Mouse (Mus musculus): ENCODE results near the gene Ppp1r9a. TPM values are rescaled to one million over a fixed set of nuclear protein-coding genes. Genes with fewer than 3 reads are reported as not detected.

Ppp1r9a gene
- total RNA-seq, 2 experiments from 2014 or later: 171 TPM

GRCm38 (mm10) chr6:5048025-5048424 is 145.3 kb downstream of the Ppp1r9a start:
- no peak overlapping the region for H3K27ac ChIP-seq
- DNase-seq (ENCODE audit: low spot score in 2 of 2): no peak
- no peak overlapping the region for H3K4me3 ChIP-seq
- TF ChIP-seq CTCF (conservative IDR thresholded peaks at IDR 0.05): no peak

- no peak overlapping the region for H3K4me3 ChIP-seq
- peak in 1 of 2 experiments; percentile 22 for DNase-seq (ENCODE audit: low spot score in 2 of 2)
These were observed 149.6 kb downstream of the Ppp1r9a start for GRCm38 (mm10) chr6:5052309-5052708.

GRCm38 (mm10) chr6:5054446-5055095 is 151.9 kb downstream of the Ppp1r9a start:
- no peak for TF ChIP-seq CTCF (conservative IDR thresholded peaks at IDR 0.05)
- DNase-seq (ENCODE audit: low spot score in 2 of 2): no peak
- H3K27ac ChIP-seq: no peak overlapping the region
- no peak overlapping the region for H3K4me3 ChIP-seq

More at GRCm38 (mm10) chr6:5052309-5052708, 149.6 kb downstream of the Ppp1r9a start:
- TF ChIP-seq CTCF (conservative IDR thresholded peaks at IDR 0.05): no peak
- no peak overlapping the region for H3K27ac ChIP-seq

GRCm38 (mm10) chr6:5074736-5075135 is 172.0 kb downstream of the Ppp1r9a start:
- no peak for TF ChIP-seq CTCF (conservative IDR thresholded peaks at IDR 0.05)
- no peak for DNase-seq (ENCODE audit: low spot score in 2 of 2)
- Histone ChIP-seq H3K4me3 (no peak overlapping the region), H3K27ac (no peak overlapping the region)

- H3K4me3 ChIP-seq: no peak overlapping the region
- TF ChIP-seq CTCF (conservative IDR thresholded peaks at IDR 0.05): no peak
- DNase-seq (ENCODE audit: low spot score in 2 of 2): no peak
- H3K27ac ChIP-seq: no peak overlapping the region
These were observed 173.0 kb downstream of the Ppp1r9a start for GRCm38 (mm10) chr6:5075680-5076079.

- H3K27ac ChIP-seq: no peak overlapping the region
- TF ChIP-seq CTCF (conservative IDR thresholded peaks at IDR 0.05): no peak
- no peak for DNase-seq (ENCODE audit: low spot score in 2 of 2)
- H3K4me3 ChIP-seq: no peak overlapping the region
These were observed 175.3 kb downstream of the Ppp1r9a start for GRCm38 (mm10) chr6:5078009-5078408.

- Histone ChIP-seq H3K27ac (no peak overlapping the region), H3K4me3 (no peak overlapping the region)
- TF ChIP-seq CTCF (conservative IDR thresholded peaks at IDR 0.05): no peak
- DNase-seq (ENCODE audit: low spot score in 2 of 2): no peak
These were observed 176.4 kb downstream of the Ppp1r9a start for GRCm38 (mm10) chr6:5079108-5079507.

- no peak overlapping the region for H3K4me3 ChIP-seq
- H3K27ac ChIP-seq: no peak overlapping the region
- DNase-seq (ENCODE audit: low spot score in 2 of 2): no peak
- no peak for TF ChIP-seq CTCF (conservative IDR thresholded peaks at IDR 0.05)
These were observed 177.4 kb downstream of the Ppp1r9a start for GRCm38 (mm10) chr6:5080094-5080493.

- Histone ChIP-seq H3K4me3 (no peak overlapping the region), H3K27ac (no peak overlapping the region)
- TF ChIP-seq CTCF (conservative IDR thresholded peaks at IDR 0.05): no peak
- no peak for DNase-seq (ENCODE audit: low spot score in 2 of 2)
These were observed 177.8 kb downstream of the Ppp1r9a start for GRCm38 (mm10) chr6:5080496-5080895.

- TF ChIP-seq CTCF (conservative IDR thresholded peaks at IDR 0.05): no peak
- Histone ChIP-seq H3K27ac (no peak overlapping the region), H3K4me3 (no peak overlapping the region)
- no peak for DNase-seq (ENCODE audit: low spot score in 2 of 2)
These were observed 178.4 kb downstream of the Ppp1r9a start for GRCm38 (mm10) chr6:5081099-5081498.

- H3K4me3 ChIP-seq: no peak overlapping the region
- no peak overlapping the region for H3K27ac ChIP-seq
- DNase-seq (ENCODE audit: low spot score in 2 of 2): no peak
- no peak for TF ChIP-seq CTCF (conservative IDR thresholded peaks at IDR 0.05)
These were observed 179.4 kb downstream of the Ppp1r9a start for GRCm38 (mm10) chr6:5082144-5082543.

- no peak for DNase-seq (ENCODE audit: low spot score in 2 of 2)
- Histone ChIP-seq H3K27ac (no peak overlapping the region), H3K4me3 (no peak overlapping the region)
- no peak for TF ChIP-seq CTCF (conservative IDR thresholded peaks at IDR 0.05)
These were observed 180.0 kb downstream of the Ppp1r9a start for GRCm38 (mm10) chr6:5082740-5083139.

- TF ChIP-seq CTCF (conservative IDR thresholded peaks at IDR 0.05): no peak
- DNase-seq (ENCODE audit: low spot score in 2 of 2): no peak
- Histone ChIP-seq H3K4me3 (no peak overlapping the region), H3K27ac (no peak overlapping the region)
These were observed 181.2 kb downstream of the Ppp1r9a start for GRCm38 (mm10) chr6:5083957-5084356.

- H3K4me3 ChIP-seq: no peak overlapping the region
- no peak for TF ChIP-seq CTCF (conservative IDR thresholded peaks at IDR 0.05)
- no peak overlapping the region for H3K27ac ChIP-seq
- no peak for DNase-seq (ENCODE audit: low spot score in 2 of 2)
These were observed 189.2 kb downstream of the Ppp1r9a start for GRCm38 (mm10) chr6:5091873-5092272.
